Mouse (Mus musculus) hindbrain, embryonic 12.5 days (tissue): ENCODE measurements around the gene 1700013F07Rik. TPM values are rescaled to one million over a fixed set of nuclear protein-coding genes. Genes with fewer than 3 reads are reported as not detected.

Source experiments
- ATAC-seq: fragments of 200-750 bp; cut with Nextera tagmentation; 2 replicates; pipeline ENCODE4 v1.8.0; 2017; ENCODE audit warnings: moderate TSS enrichment; ENCODE audit not compliant: low FRiP score
- H3K27ac ChIP-seq: fragments of 300-500 bp; sonication (generic); 2 replicates; pipeline ENCODE4 v1.5.1; 2016; ENCODE audit warnings: mild to moderate bottlenecking
- H3K27me3 ChIP-seq: fragments of 300-500 bp; sonication (generic); 2 replicates; pipeline ENCODE4 v1.6.1; 2016; ENCODE audit warnings: mild to moderate bottlenecking
- H3K36me3 ChIP-seq: fragments of 300-500 bp; sonication (generic); 2 replicates; pipeline ENCODE4 v1.6.1; 2016; ENCODE audit warnings: mild to moderate bottlenecking
- H3K4me1 ChIP-seq: fragments of 300-500 bp; sonication (generic); 2 replicates; pipeline ENCODE4 v1.6.1; 2016
- H3K4me2 ChIP-seq: fragments of 300-500 bp; sonication (generic); replicated peaks from 2 replicates; pipeline ENCODE4 v1.6.1; 2016; ENCODE audit warnings: mild to moderate bottlenecking
- H3K4me3 ChIP-seq: fragments of 300-500 bp; sonication (generic); 2 replicates; pipeline ENCODE4 v1.5.1; 2016; ENCODE audit warnings: mild to moderate bottlenecking
- H3K9ac ChIP-seq: fragments of 300-500 bp; sonication (generic); 2 replicates; pipeline ENCODE4 v1.6.1; 2016; ENCODE audit warnings: mild to moderate bottlenecking, moderate library complexity
- H3K9me3 ChIP-seq: fragments of 300-500 bp; sonication (generic); replicated peaks from 2 replicates; pipeline ENCODE4 v1.6.1; 2016; ENCODE audit warnings: mild to moderate bottlenecking
- WGBS: fragments of 180-500 bp; shearing (Covaris S2); methylation state at CpG from one replicate; pipeline ENCODE4 v1.1.7; 2016; 5-methylcytosine and 5-hydroxymethylcytosine counted together
- polyA plus RNA-seq: library from polyadenylated mRNA; unstranded; fragments of >200 nt; fragmentation: Nextera tagmentation; extraction: Ambion mirVana; gene quantifications from 2 replicates; pipeline ENCODE4 v1.2.1, GENCODE M21; 2016

Gene 1700013F07Rik
- polyA plus RNA-seq, 1 experiment from 2014 or later = 1.2 TPM

GRCm38 (mm10) chr3:108513465-108513864, 20.5 kb upstream of the 1700013F07Rik start:
- Histone ChIP-seq H3K27ac (no peak overlapping the region), H3K9ac (no peak overlapping the region), H3K4me1 (peaks cover 14% of the 10 kb centered on the region), H3K4me3 (no peak overlapping the region), H3K9me3 (no peaks in the 10 kb centered on the region), H3K36me3 (no peaks in the 10 kb centered on the region), H3K27me3 (no peaks in the 10 kb centered on the region), H3K4me2 (no peak overlapping the region)
- no peak for ATAC-seq
- WGBS = 70% methylated on average over 3 of the region's 3 CpGs

DNA sequence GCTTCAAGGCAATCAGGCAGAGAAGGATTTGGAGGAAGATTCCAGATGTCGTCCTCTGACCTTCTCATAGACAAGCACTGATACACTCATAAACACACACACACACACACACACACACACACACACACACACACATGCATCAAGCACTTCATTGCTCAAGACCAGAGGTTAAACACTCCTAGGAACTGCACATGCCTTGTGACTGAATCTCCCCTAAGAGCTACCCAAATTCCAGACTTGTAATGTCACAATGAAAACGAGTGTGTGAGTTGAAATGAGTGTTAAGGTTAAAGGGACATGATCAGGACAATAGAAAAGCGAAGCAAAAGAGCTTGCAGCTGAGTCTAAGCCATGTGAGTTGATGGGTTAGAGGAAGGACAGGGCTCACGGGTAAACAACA, 15.7 kb upstream of the 1700013F07Rik start:
- Histone ChIP-seq H3K4me1 (no peaks in the 10 kb centered on the region), H3K4me3 (no peak overlapping the region), H3K27ac (no peak overlapping the region), H3K27me3 (peaks cover 5% of the 10 kb centered on the region; the same call in 1 of the 2 replicates), H3K9ac (no peak overlapping the region), H3K4me2 (no peak overlapping the region), H3K36me3 (no peaks in the 10 kb centered on the region), H3K9me3 (no peaks in the 10 kb centered on the region)
- ATAC-seq = no peak
- 70% methylated on average over 4 of the region's 4 CpGs for WGBS

DNA sequence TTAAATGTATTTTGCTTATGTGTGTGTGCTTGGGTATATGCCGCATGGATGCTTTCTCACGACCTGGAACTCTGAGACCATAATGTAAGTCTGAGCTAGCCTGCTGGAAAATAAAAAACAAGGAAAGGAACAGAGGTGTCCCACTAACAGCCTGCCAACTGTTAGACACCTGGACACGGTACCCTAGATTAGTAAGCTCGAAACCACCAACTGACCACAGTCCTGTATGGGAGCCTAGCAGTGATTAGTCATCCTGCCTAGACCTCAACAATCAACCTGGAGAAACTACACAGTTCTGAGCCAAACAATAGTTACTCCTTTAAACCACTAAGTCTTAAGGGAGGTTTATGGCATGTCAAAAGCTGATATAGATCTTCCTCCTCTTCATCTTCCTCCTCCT, 10.5 kb upstream of the 1700013F07Rik start:
- H3K36me3 ChIP-seq = no peaks in the 10 kb centered on the region
- H3K27ac ChIP-seq = no peak overlapping the region
- no peak overlapping the region for H3K9ac ChIP-seq
- no peak overlapping the region for H3K4me2 ChIP-seq
- no peak for ATAC-seq
- 91% methylated on average over 4 of the region's 4 CpGs for WGBS
- no peaks in the 10 kb centered on the region for H3K4me1 ChIP-seq
- peaks cover 5% of the 10 kb centered on the region; the same call in 1 of the 2 replicates for H3K27me3 ChIP-seq
- no peak overlapping the region for H3K4me3 ChIP-seq
- H3K9me3 ChIP-seq = no peaks in the 10 kb centered on the region

- WGBS = 94% methylated on average over 8 of the region's 8 CpGs
- H3K27ac ChIP-seq = no peak overlapping the region
- H3K4me2 ChIP-seq = no peak overlapping the region
- no peaks in the 10 kb centered on the region for H3K36me3 ChIP-seq
- no peaks in the 10 kb centered on the region for H3K4me1 ChIP-seq
- H3K9me3 ChIP-seq = no peaks in the 10 kb centered on the region
- ATAC-seq = no peak
- no peak overlapping the region for H3K9ac ChIP-seq
- no peak overlapping the region for H3K4me3 ChIP-seq
- H3K27me3 ChIP-seq = no peaks in the 10 kb centered on the region
Measured at GRCm38 (mm10) chr3:108528489-108528888, 5.5 kb upstream of the 1700013F07Rik start.

- Histone ChIP-seq H3K27ac (no peak overlapping the region), H3K36me3 (no peaks in the 10 kb centered on the region), H3K27me3 (peaks cover 18% of the 10 kb centered on the region), H3K9me3 (no peaks in the 10 kb centered on the region), H3K4me3 (no peak overlapping the region), H3K4me1 (peaks cover 8% of the 10 kb centered on the region), H3K9ac (no peak overlapping the region), H3K4me2 (no peak overlapping the region)
- ATAC-seq = no peak
- 79% methylated on average over 9 of the region's 9 CpGs for WGBS
Measured at GRCm38 (mm10) chr3:108533114-108533885, 650 bp upstream of the 1700013F07Rik start.

GRCm38 (mm10) chr3:108535896-108536516, 2.1 kb downstream of the 1700013F07Rik start:
- 7% methylated on average over 15 of the region's 15 CpGs for WGBS
- no peak overlapping the region; the same call in 1 of the 2 replicates for H3K9ac ChIP-seq
- H3K9me3 ChIP-seq = no peaks in the 10 kb centered on the region
- H3K4me1 ChIP-seq = peaks cover 8% of the 10 kb centered on the region
- no peaks in the 10 kb centered on the region for H3K36me3 ChIP-seq
- 0 out of 2 replicates have a peak, but pooled peaks have one; percentile 12 for ATAC-seq
- peaks cover 18% of the 10 kb centered on the region for H3K27me3 ChIP-seq
- peak overlapping the region; percentile 97 for H3K4me2 ChIP-seq
- H3K4me3 ChIP-seq = peak overlapping the region; percentile 48
- 0 out of 2 replicates have a peak overlapping the region, but pooled peaks have one; percentile 12 for H3K27ac ChIP-seq

- peaks cover 8% of the 10 kb centered on the region for H3K4me1 ChIP-seq
- peak; percentile 93 for ATAC-seq
- peak within 1 kb of the TSS; percentile 97 for H3K4me2 ChIP-seq
- WGBS = 2% methylated on average over 31 of the region's 35 CpGs
- H3K27ac ChIP-seq = peak within 1 kb of the TSS; percentile 44
- no peaks in the 10 kb centered on the region for H3K36me3 ChIP-seq
- H3K9ac ChIP-seq = peak within 1 kb of the TSS; percentile 56
- peak within 1 kb of the TSS; percentile 48 for H3K4me3 ChIP-seq
- peaks cover 18% of the 10 kb centered on the region for H3K27me3 ChIP-seq
- no peaks in the 10 kb centered on the region for H3K9me3 ChIP-seq
Measured at GRCm38 (mm10) chr3:108536517-108537260, 2.7 kb downstream of the 1700013F07Rik start, which contains the start of gene 5330417C22Rik. Gene 5330417C22Rik (minus strand): TSS chr3:108536536.

DNA sequence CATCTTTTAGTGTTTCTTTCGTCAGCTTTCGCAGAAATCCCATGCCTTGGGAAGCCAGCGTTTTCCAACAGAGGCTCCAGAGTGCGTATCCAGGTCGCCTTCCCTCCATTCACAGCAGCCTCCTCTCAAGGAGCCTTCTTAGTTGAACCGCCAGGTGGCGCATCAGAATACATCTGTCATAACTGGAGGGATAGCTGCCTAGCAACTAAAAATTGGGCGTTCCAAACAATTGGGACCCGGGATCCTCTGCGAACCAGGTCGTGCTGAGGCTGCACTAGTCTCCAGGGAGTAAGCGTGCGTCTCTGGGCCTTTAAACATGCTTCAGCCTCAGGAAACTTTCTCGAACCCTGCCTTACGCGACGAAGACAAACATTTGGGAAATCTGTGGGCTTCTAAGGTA, 3.4 kb downstream of the 1700013F07Rik start:
- H3K4me3 ChIP-seq = peak overlapping the region; percentile 26
- H3K27ac ChIP-seq = no peak overlapping the region; the same call in 1 of the 2 replicates

DNA sequence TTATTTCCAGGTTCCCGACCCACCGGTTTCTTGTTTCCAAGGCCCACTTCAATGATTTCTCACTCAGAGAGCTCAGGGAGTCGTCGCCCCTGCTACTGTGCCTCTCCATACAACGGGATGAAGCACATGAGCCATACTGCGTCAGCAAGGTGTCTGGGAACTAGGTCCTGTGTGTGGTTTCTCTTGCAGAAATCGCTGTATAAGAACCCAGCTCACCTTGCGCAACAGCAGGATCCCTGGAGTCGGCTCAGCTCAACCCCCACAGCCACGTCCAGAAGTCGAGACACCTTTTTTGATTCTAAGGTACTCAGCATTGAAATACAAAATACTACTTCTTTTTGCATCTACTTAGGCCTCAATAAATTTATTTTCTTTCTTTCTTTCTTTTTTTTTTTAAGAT, 8.3 kb downstream of the 1700013F07Rik start:
- no peaks in the 10 kb centered on the region for H3K36me3 ChIP-seq
- no peak for ATAC-seq

More for the DNA sequence above, 3.4 kb downstream of the 1700013F07Rik start:
- Histone ChIP-seq H3K4me1 (peaks cover 8% of the 10 kb centered on the region), H3K9ac (no peak overlapping the region), H3K27me3 (peaks cover 18% of the 10 kb centered on the region), H3K4me2 (peak overlapping the region; percentile 97), H3K9me3 (no peaks in the 10 kb centered on the region), H3K36me3 (no peaks in the 10 kb centered on the region)
- peak; percentile 46; the same call in 1 of the 2 replicates for ATAC-seq
- WGBS = 6% methylated on average over 17 of the region's 17 CpGs

DNA sequence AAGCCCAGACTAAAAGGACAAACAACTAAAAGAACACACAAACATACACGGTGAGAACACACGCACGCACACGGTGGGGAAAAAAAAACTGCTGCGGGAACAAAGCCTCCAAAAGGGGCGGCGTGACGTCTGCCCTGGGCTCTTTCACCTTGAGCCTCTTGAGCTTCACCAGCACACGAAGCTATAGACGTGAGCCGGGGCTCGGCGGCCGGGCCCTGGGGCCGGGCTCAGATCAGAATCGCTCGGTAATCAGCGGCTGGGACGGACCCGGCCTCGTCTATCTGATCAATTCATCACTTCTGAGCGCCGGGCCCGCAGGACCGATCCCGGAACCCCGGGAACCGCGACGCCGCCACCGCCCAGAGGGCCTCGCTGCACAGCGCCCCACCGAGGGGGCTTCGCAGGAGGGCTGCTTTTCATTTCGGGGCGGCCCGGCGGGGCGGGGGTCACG, 20.2 kb downstream of the 1700013F07Rik start:
- Histone ChIP-seq H3K9ac (peak overlapping the region; percentile 98), H3K4me1 (peaks cover 5% of the 10 kb centered on the region)
- WGBS = under 1% methylated on average over 42 of the region's 42 CpGs

More for the DNA sequence above, 8.3 kb downstream of the 1700013F07Rik start:
- Histone ChIP-seq H3K9ac (no peak overlapping the region), H3K4me2 (no peak overlapping the region), H3K27ac (no peak overlapping the region), H3K27me3 (no peaks in the 10 kb centered on the region), H3K4me1 (peaks cover 4% of the 10 kb centered on the region), H3K4me3 (no peak overlapping the region), H3K9me3 (no peaks in the 10 kb centered on the region)
- 83% methylated on average over 11 of the region's 11 CpGs for WGBS

DNA sequence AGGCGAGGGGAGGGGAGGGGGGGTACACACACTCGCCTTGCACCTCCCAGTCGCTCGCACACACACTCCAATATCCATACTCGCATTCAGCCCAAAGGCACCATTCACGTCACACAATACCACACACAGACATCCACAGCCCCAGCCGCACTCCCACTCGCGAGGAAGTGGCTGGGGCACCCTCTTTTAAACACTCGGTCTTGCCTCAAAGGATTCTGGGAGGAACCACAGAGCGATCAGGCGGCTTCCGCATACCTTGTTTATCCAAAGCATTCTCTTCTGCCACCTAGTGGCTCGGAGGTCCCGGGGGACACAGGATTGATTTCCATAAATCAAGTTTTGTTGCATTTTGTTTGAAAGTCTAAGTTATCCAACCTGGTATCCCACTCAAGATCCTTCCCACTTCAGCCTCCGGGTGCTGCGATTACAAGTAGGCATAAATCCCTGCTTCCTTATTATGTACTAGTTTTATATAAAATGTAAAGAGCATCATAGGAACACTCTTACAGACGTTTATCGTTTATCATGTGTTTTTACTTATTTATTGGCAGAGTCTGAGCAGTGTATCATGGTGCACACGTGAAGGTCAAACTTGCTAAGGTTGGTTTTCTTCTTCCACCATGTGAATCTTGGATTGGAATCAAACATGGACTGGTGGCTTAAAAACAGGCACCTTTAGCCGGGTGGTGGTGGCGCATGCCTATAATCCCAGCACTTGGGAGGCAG, 20.8 kb downstream of the 1700013F07Rik start:
- Histone ChIP-seq H3K27ac (peak overlapping the region; percentile 92), H3K4me1 (peaks cover 5% of the 10 kb centered on the region), H3K27me3 (no peaks in the 10 kb centered on the region), H3K9ac (peak overlapping the region; percentile 98), H3K9me3 (no peaks in the 10 kb centered on the region), H3K36me3 (peaks cover 27% of the 10 kb centered on the region), H3K4me2 (peak overlapping the region; percentile 73), H3K4me3 (peak overlapping the region; percentile 87)
- WGBS = 17% methylated on average over 22 of the region's 22 CpGs
- ATAC-seq = peak; percentile 97

More for the DNA sequence above, 20.2 kb downstream of the 1700013F07Rik start:
- ATAC-seq = peak; percentile 78
- H3K4me3 ChIP-seq = peak overlapping the region; percentile 87
- peaks cover 22% of the 10 kb centered on the region for H3K36me3 ChIP-seq
- H3K9me3 ChIP-seq = no peaks in the 10 kb centered on the region
- peak overlapping the region; percentile 92 for H3K27ac ChIP-seq
- H3K27me3 ChIP-seq = no peaks in the 10 kb centered on the region
- peak overlapping the region; percentile 73 for H3K4me2 ChIP-seq
